Mouse (Mus musculus): ENCODE data around the gene Pop7.

DNA sequence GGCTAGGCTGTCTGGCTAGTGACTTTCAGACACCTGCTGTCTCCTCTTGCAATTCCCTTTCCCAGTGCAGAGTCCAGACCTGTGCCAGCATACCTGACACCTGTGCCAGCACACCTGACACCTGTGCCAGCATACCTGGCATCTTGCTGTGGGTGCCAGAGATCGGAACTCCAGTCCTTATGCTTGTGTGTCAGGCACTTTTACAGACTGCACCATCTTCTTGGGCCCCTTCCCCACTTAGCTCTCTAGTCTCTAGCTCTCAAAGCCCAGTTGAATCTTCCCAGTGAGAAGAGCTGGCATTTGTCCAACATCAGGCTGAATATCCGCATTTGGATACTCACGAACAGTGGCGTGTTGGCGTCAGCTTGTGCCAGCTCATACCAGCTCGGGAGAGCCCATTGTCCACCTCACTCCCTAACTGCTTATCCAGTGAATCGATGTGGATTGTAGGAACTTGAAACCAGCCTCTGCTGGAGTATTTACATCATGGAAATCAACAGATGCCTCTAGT lies 37.0 kb upstream of the Pop7 start:
- no peak for TF ChIP-seq GATA1 (IDR thresholded peaks at IDR 0.05; ENCODE audit: low read length)
- TF ChIP-seq TAL1 (IDR thresholded peaks at IDR 0.05; ENCODE audit: low read length) = no peak
